Mouse (Mus musculus) liver, postnatal 0 days (tissue): ENCODE data around the gene Chchd4. TPM values are rescaled to one million over a fixed set of nuclear protein-coding genes. Genes with fewer than 3 reads are reported as not detected.

Experiments used
- ATAC-seq: fragments of 200-750 bp; cut with Nextera tagmentation; 2 replicates; pipeline ENCODE4 v1.8.0; 2017; ENCODE audit warnings: mild to moderate bottlenecking, moderate library complexity
- DNase-seq: peaks from one replicate; pipeline ENCODE4 v3.0.0-alpha.2; 2016
- H3K27ac ChIP-seq: fragments of 300-500 bp; sonication (generic); 2 replicates; pipeline ENCODE4 v1.5.1; 2014; ENCODE audit warnings: antibody characterized with exemption, moderate library complexity, mild to moderate bottlenecking, low read depth
- H3K27me3 ChIP-seq: fragments of 300-500 bp; sonication (generic); 2 replicates; pipeline ENCODE4 v1.6.1; 2014; ENCODE audit warnings: low read length, control low read depth, mixed read lengths; ENCODE audit not compliant: insufficient read depth
- H3K36me3 ChIP-seq: fragments of 300-500 bp; sonication (generic); replicated peaks from 2 replicates; pipeline ENCODE4 v1.6.1; 2014; ENCODE audit warnings: mild to moderate bottlenecking, control low read depth, low read length, moderate library complexity, mixed read lengths; ENCODE audit not compliant: insufficient read depth
- H3K4me1 ChIP-seq: fragments of 300-500 bp; sonication (generic); 2 replicates; pipeline ENCODE4 v1.6.1; 2014; ENCODE audit warnings: antibody characterized with exemption, mild to moderate bottlenecking, control low read depth; ENCODE audit not compliant: insufficient read depth
- H3K4me2 ChIP-seq: fragments of 300-500 bp; sonication (generic); 2 replicates; pipeline ENCODE4 v1.6.1; 2014; ENCODE audit warnings: low read depth, mild to moderate bottlenecking, low read length, moderate library complexity, mixed read lengths
- H3K4me3 ChIP-seq: fragments of 300-500 bp; sonication (generic); 2 replicates; pipeline ENCODE4 v1.5.1; 2014; ENCODE audit warnings: low read depth, low read length
- H3K9ac ChIP-seq: fragments of 300-500 bp; sonication (generic); replicated peaks from 2 replicates; pipeline ENCODE4 v1.6.1; 2014; ENCODE audit warnings: mild to moderate bottlenecking, moderate library complexity
- H3K9me3 ChIP-seq: fragments of 300-500 bp; sonication (generic); 2 replicates; pipeline ENCODE4 v1.6.1; 2016; ENCODE audit warnings: mild to moderate bottlenecking, control low read depth, low read length, mixed read lengths
- CTCF ChIP-seq: sonication (generic); IDR thresholded peaks from 2 replicates; pipeline ENCODE4 v1.5.1; 2016; ENCODE audit warnings: antibody characterized with exemption, low read depth
- EP300 ChIP-seq: IDR thresholded peaks from 2 replicates; pipeline ENCODE4 v1.6.1; 2016; ENCODE audit warnings: antibody characterized with exemption, low read depth, mild to moderate bottlenecking
- WGBS: fragments of 180-500 bp; shearing (Covaris S2); extraction: QIAGEN DNeasy Blood & Tissue Kit; methylation state at CpG from one replicate; pipeline ENCODE4 v1.1.7; 2014; ENCODE audit not compliant: insufficient replicate concordance; 5-methylcytosine and 5-hydroxymethylcytosine counted together
- polyA plus RNA-seq: library from polyadenylated mRNA; unstranded; fragments of >200 nt; fragmentation: Nextera tagmentation; extraction: Ambion mirVana; gene quantifications from 2 replicates; pipeline ENCODE4 v1.2.1, GENCODE M21; 2015

The Chchd4 gene
- polyA plus RNA-seq, 1 experiment from 2014 or later = 11.3 TPM

GRCm38 (mm10) chr6:91467106-91467505 lies 6.2 kb downstream of the Chchd4 start:
- Histone ChIP-seq H3K4me2 (no peak overlapping the region), H3K27ac (no peak overlapping the region), H3K27me3 (no peaks in the 10 kb centered on the region), H3K4me3 (no peak overlapping the region), H3K9ac (no peak overlapping the region), H3K36me3 (peaks cover 15% of the 10 kb centered on the region), H3K9me3 (no peaks in the 10 kb centered on the region), H3K4me1 (peaks cover 7% of the 10 kb centered on the region)
- ATAC-seq (no peak), DNase-seq (no peak)
- 86% methylated on average over 1 of the region's 1 CpGs for WGBS
- TF ChIP-seq EP300 = no peak
- TF ChIP-seq CTCF = no peak

GRCm38 (mm10) chr6:91465756-91466155 lies 7.6 kb downstream of the Chchd4 start:
- no peak overlapping the region for H3K4me3 ChIP-seq
- no peak overlapping the region for H3K4me2 ChIP-seq
- ATAC-seq (no peak), DNase-seq (no peak)
- no peak for TF ChIP-seq CTCF
- TF ChIP-seq EP300 = no peak
- no peak overlapping the region for H3K9ac ChIP-seq
- no peak overlapping the region for H3K27ac ChIP-seq
- peaks cover 15% of the 10 kb centered on the region for H3K36me3 ChIP-seq
- H3K4me1 ChIP-seq = no peaks in the 10 kb centered on the region
- WGBS = 76% methylated on average over 2 of the region's 2 CpGs
- no peaks in the 10 kb centered on the region for H3K27me3 ChIP-seq
- no peaks in the 10 kb centered on the region for H3K9me3 ChIP-seq

- no peak overlapping the region for H3K4me3 ChIP-seq
- H3K27ac ChIP-seq = no peak overlapping the region
- no peaks in the 10 kb centered on the region for H3K27me3 ChIP-seq
- H3K9ac ChIP-seq = no peak overlapping the region
- H3K36me3 ChIP-seq = no peaks in the 10 kb centered on the region; the same call in none of the 2 replicates
- no peak overlapping the region for H3K4me2 ChIP-seq
- no peaks in the 10 kb centered on the region for H3K4me1 ChIP-seq
- ATAC-seq (0 out of 2 replicates have a peak, but pooled peaks have one; percentile 29), DNase-seq (no peak)
- TF ChIP-seq EP300 (no peak), CTCF (0 out of 2 replicates have a peak, but pooled peaks have one; percentile 3)
- no peaks in the 10 kb centered on the region for H3K9me3 ChIP-seq
- WGBS = 61% methylated on average over 1 of the region's 1 CpGs
Observed at GRCm38 (mm10) chr6:91459471-91459870, 13.9 kb downstream of the Chchd4 start.

GRCm38 (mm10) chr6:91454546-91454945 lies 18.8 kb downstream of the Chchd4 start:
- 58% methylated on average over 5 of the region's 5 CpGs for WGBS

GRCm38 (mm10) chr6:91452056-91452455 lies 21.3 kb downstream of the Chchd4 start:
- DNase-seq (no peak), ATAC-seq (no peak)
- no peak overlapping the region for H3K4me2 ChIP-seq
- no peak overlapping the region for H3K9ac ChIP-seq
- H3K27ac ChIP-seq = no peak overlapping the region
- H3K4me3 ChIP-seq = no peak overlapping the region
- no peaks in the 10 kb centered on the region for H3K4me1 ChIP-seq
- no peaks in the 10 kb centered on the region for H3K36me3 ChIP-seq
- no peaks in the 10 kb centered on the region for H3K27me3 ChIP-seq
- no peak for TF ChIP-seq EP300
- no peak for TF ChIP-seq CTCF
- no peaks in the 10 kb centered on the region for H3K9me3 ChIP-seq
- 45% methylated on average over 1 of the region's 1 CpGs for WGBS

More at GRCm38 (mm10) chr6:91454546-91454945, 18.8 kb downstream of the Chchd4 start:
- no peaks in the 10 kb centered on the region for H3K27me3 ChIP-seq
- H3K36me3 ChIP-seq = no peaks in the 10 kb centered on the region
- no peaks in the 10 kb centered on the region for H3K4me1 ChIP-seq
- H3K4me3 ChIP-seq = no peak overlapping the region
- ATAC-seq (no peak), DNase-seq (no peak)
- no peak for TF ChIP-seq CTCF
- TF ChIP-seq EP300 = no peak
- no peaks in the 10 kb centered on the region for H3K9me3 ChIP-seq
- H3K27ac ChIP-seq = no peak overlapping the region
- no peak overlapping the region for H3K9ac ChIP-seq
- no peak overlapping the region for H3K4me2 ChIP-seq

- no peak for TF ChIP-seq EP300
- TF ChIP-seq CTCF = no peak
- H3K4me3 ChIP-seq = no peak overlapping the region
- no peaks in the 10 kb centered on the region for H3K4me1 ChIP-seq
- H3K27me3 ChIP-seq = no peaks in the 10 kb centered on the region
- DNase-seq = no peak
- H3K27ac ChIP-seq = no peak overlapping the region
- no peaks in the 10 kb centered on the region for H3K36me3 ChIP-seq
- ATAC-seq = peak; percentile 58
- H3K9me3 ChIP-seq = no peaks in the 10 kb centered on the region
- no peak overlapping the region for H3K9ac ChIP-seq
- 43% methylated on average over 3 of the region's 3 CpGs for WGBS
- H3K4me2 ChIP-seq = no peak overlapping the region
Observed at GRCm38 (mm10) chr6:91449472-91450225, 23.7 kb downstream of the Chchd4 start.
